Mouse (Mus musculus) megakaryocyte-erythroid progenitor cell, adult 5-6 weeks (primary cell): ENCODE data around the gene Gm20807. TPM values are rescaled to one million over a fixed set of nuclear protein-coding genes. Genes with fewer than 3 reads are reported as not detected.
"Not testable (repeated sequence)": the region's sequence is repeated elsewhere in the genome, so short reads cannot be mapped to it uniquely, and the experiment has no call there.

Source experiments
- ATAC-seq: replicated peaks from 2 replicates; pipeline ENCODE4 v1.8.0; 2016; ENCODE audit warnings: mild to moderate bottlenecking, inconsistent platforms; ENCODE audit not compliant: severe bottlenecking, poor library complexity, low FRiP score, low TSS enrichment
- total RNA-seq, 2 experiments: library from RNA; stranded (forward) in 1 of 2; stranded (reverse) in 1 of 2; fragments of 200-1000, 215-1000 nt in 1 of 2; fragments of >200 nt in 1 of 2; fragmentation: Nextera tagmentation in 1 of 2; gene quantifications; 2 replicates each; pipeline ENCODE4 v1.2.3; 2014 to 2017

Gm20807 gene
- total RNA-seq (2014; fragmentation: Nextera tagmentation) (not detected in 2 replicates), total RNA-seq (2017) (not detected in 2 replicates)

GRCm38 (mm10) chrY:13042591-13042990, at the start of gene Gm20807:
Gene Gm20807 (plus strand): TSS chrY:13042891.
- not testable (repeated sequence) for ATAC-seq

Other genes with a start within 250 kb of the Gm20807 start
- not detected in 2 replicates for gene Gm21891, start 90.6 kb downstream of the Gm20807 start, total RNA-seq (2014; fragmentation: Nextera tagmentation)
- gene Gm21891, start 90.6 kb downstream of the Gm20807 start, total RNA-seq (2017), result not detected in 2 replicates
- not detected in 2 replicates for gene Gm21425, start 119.1 kb downstream of the Gm20807 start, total RNA-seq (2014; fragmentation: Nextera tagmentation)
- not detected in 2 replicates for gene Gm21425, start 119.1 kb downstream of the Gm20807 start, total RNA-seq (2017)
- gene Gm21828, start 181.0 kb downstream of the Gm20807 start, total RNA-seq (2014; fragmentation: Nextera tagmentation), result not detected in 2 replicates
- gene Gm21828, start 181.0 kb downstream of the Gm20807 start, total RNA-seq (2017), result not detected in 2 replicates
- not detected in 2 replicates for gene Gm21440, start 209.5 kb downstream of the Gm20807 start, total RNA-seq (2014; fragmentation: Nextera tagmentation)
- not detected in 2 replicates for gene Gm21440, start 209.5 kb downstream of the Gm20807 start, total RNA-seq (2017)
- gene Gm21454, start 209.6 kb downstream of the Gm20807 start, total RNA-seq (2014; fragmentation: Nextera tagmentation), result not detected in 2 replicates
- not detected in 2 replicates for gene Gm21454, start 209.6 kb downstream of the Gm20807 start, total RNA-seq (2017)